Mouse (Mus musculus) testis, adult 2 months (tissue): Measurements from ENCODE around the gene Pcdh7.

ENCODE experiments used
- CTCF ChIP-seq: fragments of 200-500 bp; IDR thresholded peaks from 2 replicates; pipeline ENCODE4 v1.5.1; 2012; ENCODE audit warnings: low read depth, mild to moderate bottlenecking, inconsistent platforms, low read length, moderate library complexity; ENCODE audit not compliant: control insufficient read depth, insufficient read depth, insufficient replicate concordance
- POLR2A ChIP-seq: fragments of 200-500 bp; IDR thresholded peaks from 2 replicates; pipeline ENCODE4 v1.6.1; 2012; ENCODE audit warnings: low read depth, mild to moderate bottlenecking, inconsistent platforms, low read length, moderate library complexity; ENCODE audit not compliant: control insufficient read depth

- TF ChIP-seq CTCF (no peak), POLR2A (no peak)
These were observed 85.3 kb downstream of the Pcdh7 start for GRCm38 (mm10) chr5:57803108-57803507.
